Mouse (Mus musculus): ENCODE measurements around the gene 1700037H04Rik.
"Not testable (repeated sequence)": the region's sequence is repeated elsewhere in the genome, so short reads cannot be mapped to it uniquely, and the experiment has no call there.

1700037H04Rik gene

GRCm38 (mm10) chr2:131128636-131129157 lies 31.2 kb downstream of the 1700037H04Rik start:
- in situ Hi-C loops (cut with MseI, MboI): no loop called here

GRCm38 (mm10) chr2:131128211-131128610 lies 31.7 kb downstream of the 1700037H04Rik start:
- in situ Hi-C loops (cut with MseI, MboI): no loop called here

- in situ Hi-C loops (cut with MseI, MboI): no loop called here
These were observed 32.6 kb downstream of the 1700037H04Rik start, which contains the start of gene Hspa12b for GRCm38 (mm10) chr2:131127161-131127730. Gene Hspa12b, plus strand, starts transcription at chr2:131127280.

DNA sequence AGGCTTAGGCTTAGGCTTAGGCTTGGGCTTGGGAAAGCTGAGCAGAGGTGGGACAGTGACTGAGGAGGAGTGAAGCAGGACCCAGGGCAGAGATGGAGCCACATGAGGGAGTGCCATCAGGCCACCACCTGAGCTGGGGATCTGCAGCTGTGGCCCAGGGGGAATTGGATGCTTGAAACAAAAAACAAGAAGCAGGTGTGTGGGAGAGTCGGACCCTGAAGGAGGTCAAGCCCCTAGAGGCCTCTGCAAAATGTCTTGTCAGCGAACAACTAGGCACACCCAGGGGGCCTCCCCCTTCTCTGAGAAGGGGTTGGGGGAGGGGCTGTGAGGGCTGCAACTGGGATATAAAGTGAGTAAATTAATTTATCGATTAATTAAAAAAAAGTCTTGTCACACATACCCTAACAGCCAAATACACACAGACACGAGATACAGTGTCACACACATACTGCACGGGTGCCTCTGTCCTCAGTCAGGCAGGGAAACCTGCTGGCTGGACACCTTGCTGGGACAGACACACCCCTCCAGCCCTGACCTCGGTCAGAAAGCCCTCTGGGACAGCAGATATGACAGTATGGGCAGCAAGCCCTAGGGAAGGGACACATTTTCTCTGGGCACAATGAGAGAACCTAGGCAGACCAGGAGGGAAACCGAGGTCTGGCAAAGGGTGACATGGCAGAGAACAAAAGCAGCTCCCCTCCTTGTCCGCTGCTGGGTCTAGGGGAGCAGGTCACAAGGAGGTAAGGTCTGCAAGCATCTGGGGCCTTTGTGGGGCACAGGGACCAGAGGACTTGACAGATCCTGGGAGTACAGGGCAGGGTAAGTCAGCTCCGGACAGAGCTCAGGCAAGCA lies 33.7 kb downstream of the 1700037H04Rik start:
- in situ Hi-C loops (cut with MseI, MboI): no loop called here

GRCm38 (mm10) chr2:131125157-131125963 lies 34.5 kb downstream of the 1700037H04Rik start:
- in situ Hi-C loops (cut with MseI, MboI): no loop called here

DNA sequence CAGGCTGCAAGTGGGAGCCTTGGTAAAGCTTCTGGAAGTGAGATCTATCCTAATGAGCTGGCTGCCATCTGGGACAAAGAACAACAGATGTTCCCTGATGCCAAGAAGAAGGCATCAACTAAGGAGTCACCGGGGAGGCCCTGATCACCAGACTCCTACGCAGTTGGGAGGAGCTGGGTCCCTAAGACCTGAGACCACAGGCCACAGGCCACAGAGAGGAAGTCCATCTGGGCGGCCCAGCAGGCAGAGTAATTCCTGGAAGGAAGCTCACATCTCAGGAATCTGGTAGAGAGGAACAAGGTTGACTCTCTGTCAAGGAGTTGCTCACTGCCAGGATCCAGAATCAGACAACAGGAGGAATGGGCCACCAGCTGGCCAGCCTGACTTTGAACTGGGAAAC lies 35.7 kb downstream of the 1700037H04Rik start:
- in situ Hi-C loops (cut with MseI, MboI): no loop called here

DNA sequence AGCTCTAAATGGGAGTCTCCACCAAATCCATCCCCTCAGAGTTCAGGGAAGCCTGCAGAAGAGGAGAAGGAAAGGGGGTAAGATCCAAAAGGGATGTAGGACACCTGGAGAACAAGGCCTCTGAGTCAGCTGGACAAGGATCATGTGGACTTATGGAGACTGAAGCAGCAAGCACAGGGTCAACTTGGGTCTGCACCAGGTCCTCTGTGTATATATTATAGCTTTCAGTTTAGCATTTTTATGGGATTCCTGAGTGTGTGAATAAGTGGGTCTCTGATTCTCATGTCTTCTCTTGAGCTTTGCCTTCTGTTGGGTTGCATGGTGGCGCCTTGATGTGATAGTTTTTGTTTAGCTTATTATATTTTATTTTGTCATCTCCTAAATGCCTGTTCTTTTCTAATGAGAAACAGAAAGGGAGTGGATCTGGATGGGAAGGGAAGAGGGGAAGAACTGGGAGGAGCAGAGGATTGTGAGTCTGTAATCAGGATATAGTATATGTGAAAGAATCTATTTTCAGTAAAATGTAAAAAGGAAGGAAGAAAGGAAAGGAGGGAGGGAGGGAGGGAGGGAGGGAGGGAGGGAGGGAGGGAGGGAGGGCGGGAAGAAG lies 40.8 kb downstream of the 1700037H04Rik start:
- in situ Hi-C loops (cut with MseI, MboI): no loop called here

DNA sequence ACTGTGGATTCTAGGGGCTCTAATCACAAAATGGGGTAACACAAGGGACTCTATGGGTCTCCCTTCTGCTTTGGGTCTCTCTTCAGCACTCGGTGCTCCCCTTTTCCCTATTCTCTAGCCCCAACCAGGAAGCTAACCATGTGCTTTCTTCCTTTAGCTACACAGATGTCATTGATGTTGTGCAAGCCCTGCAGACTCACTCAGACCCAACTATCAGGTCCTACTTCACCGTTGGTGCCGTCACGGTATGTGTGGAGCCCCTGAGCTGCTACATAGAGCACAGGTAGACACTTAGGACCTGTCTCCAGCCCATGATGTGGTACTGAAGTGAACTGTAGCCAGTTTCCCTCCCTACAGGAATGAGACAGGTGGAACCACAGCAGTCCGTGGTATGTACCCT lies 53.9 kb downstream of the 1700037H04Rik start:
- in situ Hi-C loops (cut with MseI, MboI): no loop called here

DNA sequence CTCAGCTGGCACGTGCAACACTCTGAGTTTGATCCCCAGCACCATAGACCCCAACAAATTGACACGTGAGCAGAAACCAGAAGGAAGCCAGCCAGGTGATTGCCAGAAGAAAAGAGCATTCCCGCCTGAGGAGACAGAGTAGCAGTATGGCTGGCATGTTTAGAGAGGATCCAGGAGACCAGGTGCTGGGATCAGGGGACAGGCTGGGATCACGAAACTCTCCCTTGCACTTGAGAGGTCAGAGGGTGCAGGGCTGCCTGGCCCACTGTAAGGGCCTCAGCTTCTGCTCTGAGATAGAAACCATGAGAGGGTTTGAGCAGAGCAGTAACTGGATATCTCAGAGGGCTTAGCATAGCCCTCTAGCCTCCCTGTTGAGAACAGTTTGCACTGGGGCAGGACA lies 54.8 kb downstream of the 1700037H04Rik start:
- in situ Hi-C loops (cut with MseI, MboI): not testable (repeated sequence)

GRCm38 (mm10) chr2:131104021-131104420 lies 55.9 kb downstream of the 1700037H04Rik start:
- in situ Hi-C loops (cut with MseI, MboI): no loop called here

GRCm38 (mm10) chr2:131101530-131101929 lies 58.4 kb downstream of the 1700037H04Rik start:
- in situ Hi-C loops (cut with MseI, MboI): no loop called here

GRCm38 (mm10) chr2:131097087-131097486 lies 62.8 kb downstream of the 1700037H04Rik start:
- in situ Hi-C loops (cut with MseI, MboI): loop anchor here (10.0 kb wide), 2 partner anchors 48 to 158 kb away; no protein-coding TSS in a partner anchor

Measured in mouse trophoblast stem cell (cell line).